Mouse (Mus musculus): ENCODE results near the gene Mpz. TPM values are rescaled to one million over a fixed set of nuclear protein-coding genes. Genes with fewer than 3 reads are reported as not detected.
A peak's percentile ranks its signal among the peaks of the same experiment; 100 is the strongest.

Gene Mpz
- polyA plus RNA-seq, 1 experiment = 1.3 TPM

DNA sequence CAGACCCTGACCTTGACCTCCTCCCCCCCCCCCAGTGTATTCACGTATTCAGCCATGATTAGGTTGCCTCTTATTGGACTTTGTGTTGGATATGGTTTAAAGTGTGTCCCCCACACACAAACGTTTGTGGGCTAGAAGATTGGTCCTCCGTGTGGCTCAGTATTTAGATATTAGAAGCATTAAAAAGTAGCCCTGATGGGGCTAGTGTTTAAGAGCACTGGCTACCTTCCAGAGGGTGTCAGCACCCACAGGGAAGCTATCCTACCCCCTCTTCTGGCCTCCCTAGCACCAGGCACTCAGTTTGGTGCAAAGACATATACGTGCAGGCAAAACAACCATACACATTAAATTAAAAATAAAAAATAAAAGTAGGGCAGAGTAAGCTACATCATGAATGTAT is 37.5 kb upstream of the Mpz start:
- Histone ChIP-seq H3K9ac (ENCODE audit: low read depth, poor library complexity, severe bottlenecking) (peak overlapping the region; percentile 64; the same call in 1 of the 2 replicates), H3K9me3 (replicated peaks; ENCODE audit: control insufficient read depth, insufficient read depth, low read length, poor library complexity, severe bottlenecking) (no peaks in the 10 kb centered on the region), H3K4me3 (ENCODE audit: low read depth, low read length) (no peak overlapping the region), H3K27me3 (ENCODE audit: control insufficient read depth, insufficient read depth, low read length, poor library complexity, severe bottlenecking) (no peaks in the 10 kb centered on the region), H3K36me3 (ENCODE audit: control insufficient read depth, insufficient read depth, low read length, poor library complexity, severe bottlenecking) (no peaks in the 10 kb centered on the region), H3K4me1 (ENCODE audit: control insufficient read depth, insufficient read depth, low read length) (no peaks in the 10 kb centered on the region), H3K27ac (ENCODE audit: insufficient read depth, low read length) (no peak overlapping the region)
- TF ChIP-seq CTCF (IDR thresholded peaks at IDR 0.05; ENCODE audit: low read depth, low read length) (peak; percentile 7), POLR2A (IDR thresholded peaks at IDR 0.05; ENCODE audit: insufficient read depth, low read length) (no peak)

- peak; percentile 46 for TF ChIP-seq POLR2A (IDR thresholded peaks at IDR 0.05; ENCODE audit: insufficient read depth, low read length)
- no peak for TF ChIP-seq CTCF (IDR thresholded peaks at IDR 0.05; ENCODE audit: low read depth, low read length)
- TF ChIP-seq EP300 (IDR thresholded peaks at IDR 0.05; ENCODE audit: insufficient read depth, low read depth, low read length) = 0 out of 2 replicates have a peak, but pooled peaks have one; percentile 15
- Histone ChIP-seq H3K9me3 (replicated peaks; ENCODE audit: control insufficient read depth, insufficient read depth, low read length, poor library complexity, severe bottlenecking) (no peaks in the 10 kb centered on the region), H3K4me3 (ENCODE audit: low read depth, low read length) (peak within 1 kb of the TSS; percentile 85), H3K36me3 (ENCODE audit: control insufficient read depth, insufficient read depth, low read length, poor library complexity, severe bottlenecking) (no peaks in the 10 kb centered on the region), H3K9ac (ENCODE audit: low read depth, poor library complexity, severe bottlenecking) (peak within 1 kb of the TSS; percentile 64), H3K27me3 (ENCODE audit: control insufficient read depth, insufficient read depth, low read length, poor library complexity, severe bottlenecking) (no peaks in the 10 kb centered on the region), H3K27ac (ENCODE audit: insufficient read depth, low read length) (peak within 1 kb of the TSS; percentile 73), H3K4me1 (ENCODE audit: control insufficient read depth, insufficient read depth, low read length) (no peaks in the 10 kb centered on the region)
Observed at GRCm38 (mm10) chr1:171113873-171114299, 36.6 kb upstream of the Mpz start, which contains the start of gene Cfap126. Gene Cfap126 (plus strand): TSS chr1:171113918.

DNA sequence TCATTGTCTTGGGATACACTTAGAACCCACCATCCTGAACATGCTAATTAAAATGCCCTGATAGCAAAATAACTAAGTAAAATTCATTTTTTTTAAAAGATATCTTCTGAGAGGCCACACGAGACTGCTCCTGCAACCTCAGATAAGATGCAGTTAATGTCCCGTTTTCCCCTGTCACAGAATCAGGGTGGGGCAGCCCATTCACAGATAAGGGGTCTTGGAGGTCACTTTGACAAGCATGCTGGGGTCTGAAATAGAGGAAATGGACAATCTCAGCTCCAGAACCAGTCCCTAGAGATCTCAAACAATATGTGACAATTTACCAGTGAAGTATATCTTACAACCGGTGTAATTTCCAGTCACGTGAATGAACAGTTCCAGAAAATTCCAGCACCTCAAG is 34.2 kb upstream of the Mpz start:
- H3K4me3 ChIP-seq (ENCODE audit: low read depth, low read length) = no peak overlapping the region
- no peak for TF ChIP-seq EP300 (IDR thresholded peaks at IDR 0.05; ENCODE audit: insufficient read depth, low read depth, low read length)
- no peak for TF ChIP-seq CTCF (IDR thresholded peaks at IDR 0.05; ENCODE audit: low read depth, low read length)
- TF ChIP-seq POLR2A (IDR thresholded peaks at IDR 0.05; ENCODE audit: insufficient read depth, low read length) = no peak
- H3K4me1 ChIP-seq (ENCODE audit: control insufficient read depth, insufficient read depth, low read length) = no peaks in the 10 kb centered on the region
- no peak overlapping the region for H3K9ac ChIP-seq (ENCODE audit: low read depth, poor library complexity, severe bottlenecking)
- no peaks in the 10 kb centered on the region for H3K9me3 ChIP-seq (replicated peaks; ENCODE audit: control insufficient read depth, insufficient read depth, low read length, poor library complexity, severe bottlenecking)
- H3K27ac ChIP-seq (ENCODE audit: insufficient read depth, low read length) = no peak overlapping the region
- no peaks in the 10 kb centered on the region for H3K36me3 ChIP-seq (ENCODE audit: control insufficient read depth, insufficient read depth, low read length, poor library complexity, severe bottlenecking)
- H3K27me3 ChIP-seq (ENCODE audit: control insufficient read depth, insufficient read depth, low read length, poor library complexity, severe bottlenecking) = no peaks in the 10 kb centered on the region

- Histone ChIP-seq H3K27me3 (ENCODE audit: control insufficient read depth, insufficient read depth, low read length, poor library complexity, severe bottlenecking) (no peaks in the 10 kb centered on the region), H3K4me1 (ENCODE audit: control insufficient read depth, insufficient read depth, low read length) (no peaks in the 10 kb centered on the region), H3K9me3 (replicated peaks; ENCODE audit: control insufficient read depth, insufficient read depth, low read length, poor library complexity, severe bottlenecking) (no peaks in the 10 kb centered on the region), H3K4me3 (ENCODE audit: low read depth, low read length) (no peak overlapping the region), H3K9ac (ENCODE audit: low read depth, poor library complexity, severe bottlenecking) (no peak overlapping the region), H3K36me3 (ENCODE audit: control insufficient read depth, insufficient read depth, low read length, poor library complexity, severe bottlenecking) (no peaks in the 10 kb centered on the region), H3K27ac (ENCODE audit: insufficient read depth, low read length) (no peak overlapping the region)
- TF ChIP-seq POLR2A (IDR thresholded peaks at IDR 0.05; ENCODE audit: insufficient read depth, low read length) = no peak
- no peak for TF ChIP-seq CTCF (IDR thresholded peaks at IDR 0.05; ENCODE audit: low read depth, low read length)
- no peak for TF ChIP-seq EP300 (IDR thresholded peaks at IDR 0.05; ENCODE audit: insufficient read depth, low read depth, low read length)
Observed at GRCm38 (mm10) chr1:171118269-171118684, 32.2 kb upstream of the Mpz start.

DNA sequence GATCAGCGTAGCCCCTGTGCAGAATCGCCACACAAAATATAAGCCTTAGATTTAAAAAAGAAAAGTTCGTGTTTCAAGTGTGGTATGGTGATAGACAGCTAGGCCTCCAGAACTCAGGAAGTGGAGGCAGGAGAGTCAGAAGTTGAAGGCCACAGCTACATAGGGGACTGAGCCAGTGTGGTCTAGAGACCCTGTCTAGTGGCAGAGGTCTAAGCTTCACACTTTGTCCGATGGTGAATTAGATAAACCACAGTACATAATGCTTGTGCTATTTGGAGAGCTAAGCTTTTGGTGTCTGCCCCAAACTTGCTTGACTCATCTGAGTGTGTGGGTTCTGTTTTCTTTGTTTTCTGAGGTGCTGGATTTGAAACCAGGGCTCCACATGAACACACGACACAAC is 31.5 kb upstream of the Mpz start:
- no peak overlapping the region for H3K4me3 ChIP-seq (ENCODE audit: low read depth, low read length)
- no peaks in the 10 kb centered on the region for H3K4me1 ChIP-seq (ENCODE audit: control insufficient read depth, insufficient read depth, low read length)
- H3K27ac ChIP-seq (ENCODE audit: insufficient read depth, low read length) = no peak overlapping the region
- H3K36me3 ChIP-seq (ENCODE audit: control insufficient read depth, insufficient read depth, low read length, poor library complexity, severe bottlenecking) = no peaks in the 10 kb centered on the region
- H3K27me3 ChIP-seq (ENCODE audit: control insufficient read depth, insufficient read depth, low read length, poor library complexity, severe bottlenecking) = no peaks in the 10 kb centered on the region
- H3K9ac ChIP-seq (ENCODE audit: low read depth, poor library complexity, severe bottlenecking) = no peak overlapping the region
- H3K9me3 ChIP-seq (replicated peaks; ENCODE audit: control insufficient read depth, insufficient read depth, low read length, poor library complexity, severe bottlenecking) = no peaks in the 10 kb centered on the region
- TF ChIP-seq EP300 (IDR thresholded peaks at IDR 0.05; ENCODE audit: insufficient read depth, low read depth, low read length) (no peak), POLR2A (IDR thresholded peaks at IDR 0.05; ENCODE audit: insufficient read depth, low read length) (no peak), CTCF (IDR thresholded peaks at IDR 0.05; ENCODE audit: low read depth, low read length) (no peak)

DNA sequence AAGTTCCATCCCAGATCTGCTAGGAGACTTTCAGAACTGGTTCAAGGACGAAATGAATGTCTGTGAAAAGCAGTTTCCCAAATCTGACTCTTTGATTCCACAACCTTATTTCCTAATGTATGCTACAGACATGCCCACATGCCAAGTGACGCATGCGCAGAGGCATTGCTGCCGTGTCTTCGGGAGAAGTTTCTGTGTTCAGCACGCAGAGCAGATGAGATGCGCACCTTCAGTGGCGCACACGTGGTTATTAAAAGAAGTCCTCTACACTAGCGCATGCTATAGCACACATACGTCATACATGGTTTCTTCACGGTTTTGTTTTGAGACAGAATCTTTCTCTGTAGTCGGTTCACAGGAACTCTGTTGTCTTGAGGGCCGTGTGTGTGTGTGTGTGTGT is 31.1 kb upstream of the Mpz start:
- Histone ChIP-seq H3K4me1 (ENCODE audit: control insufficient read depth, insufficient read depth, low read length) (no peaks in the 10 kb centered on the region), H3K27ac (ENCODE audit: insufficient read depth, low read length) (no peak overlapping the region), H3K36me3 (ENCODE audit: control insufficient read depth, insufficient read depth, low read length, poor library complexity, severe bottlenecking) (no peaks in the 10 kb centered on the region), H3K27me3 (ENCODE audit: control insufficient read depth, insufficient read depth, low read length, poor library complexity, severe bottlenecking) (no peaks in the 10 kb centered on the region), H3K9ac (ENCODE audit: low read depth, poor library complexity, severe bottlenecking) (no peak overlapping the region), H3K4me3 (ENCODE audit: low read depth, low read length) (no peak overlapping the region), H3K9me3 (replicated peaks; ENCODE audit: control insufficient read depth, insufficient read depth, low read length, poor library complexity, severe bottlenecking) (no peaks in the 10 kb centered on the region)
- TF ChIP-seq POLR2A (IDR thresholded peaks at IDR 0.05; ENCODE audit: insufficient read depth, low read length) = no peak
- no peak for TF ChIP-seq EP300 (IDR thresholded peaks at IDR 0.05; ENCODE audit: insufficient read depth, low read depth, low read length)
- TF ChIP-seq CTCF (IDR thresholded peaks at IDR 0.05; ENCODE audit: low read depth, low read length) = no peak

Measured in ES-Bruce4 (cell line).